Mouse (Mus musculus) hindbrain, embryonic 12.5 days (tissue): Measurements from ENCODE around the gene Acly. TPM values are rescaled to one million over a fixed set of nuclear protein-coding genes. Genes with fewer than 3 reads are reported as not detected.
A peak's percentile ranks its signal among the peaks of the same experiment; 100 is the strongest.

Source experiments
- ATAC-seq: fragments of 200-750 bp; cut with Nextera tagmentation; 2 replicates; pipeline ENCODE4 v1.8.0; 2017; ENCODE audit warnings: moderate TSS enrichment; ENCODE audit not compliant: low FRiP score
- H3K27ac ChIP-seq: fragments of 300-500 bp; sonication (generic); 2 replicates; pipeline ENCODE4 v1.5.1; 2016; ENCODE audit warnings: mild to moderate bottlenecking
- H3K27me3 ChIP-seq: fragments of 300-500 bp; sonication (generic); 2 replicates; pipeline ENCODE4 v1.6.1; 2016; ENCODE audit warnings: mild to moderate bottlenecking
- H3K36me3 ChIP-seq: fragments of 300-500 bp; sonication (generic); 2 replicates; pipeline ENCODE4 v1.6.1; 2016; ENCODE audit warnings: mild to moderate bottlenecking
- H3K4me1 ChIP-seq: fragments of 300-500 bp; sonication (generic); 2 replicates; pipeline ENCODE4 v1.6.1; 2016
- H3K4me2 ChIP-seq: fragments of 300-500 bp; sonication (generic); replicated peaks from 2 replicates; pipeline ENCODE4 v1.6.1; 2016; ENCODE audit warnings: mild to moderate bottlenecking
- H3K4me3 ChIP-seq: fragments of 300-500 bp; sonication (generic); 2 replicates; pipeline ENCODE4 v1.5.1; 2016; ENCODE audit warnings: mild to moderate bottlenecking
- H3K9ac ChIP-seq: fragments of 300-500 bp; sonication (generic); 2 replicates; pipeline ENCODE4 v1.6.1; 2016; ENCODE audit warnings: mild to moderate bottlenecking, moderate library complexity
- H3K9me3 ChIP-seq: fragments of 300-500 bp; sonication (generic); replicated peaks from 2 replicates; pipeline ENCODE4 v1.6.1; 2016; ENCODE audit warnings: mild to moderate bottlenecking
- WGBS: fragments of 180-500 bp; shearing (Covaris S2); methylation state at CpG from one replicate; pipeline ENCODE4 v1.1.7; 2016; 5-methylcytosine and 5-hydroxymethylcytosine counted together
- polyA plus RNA-seq: library from polyadenylated mRNA; unstranded; fragments of >200 nt; fragmentation: Nextera tagmentation; extraction: Ambion mirVana; gene quantifications from 2 replicates; pipeline ENCODE4 v1.2.1, GENCODE M21; 2016

Acly gene
- polyA plus RNA-seq, 1 experiment from 2014 or later, result 348 TPM

DNA sequence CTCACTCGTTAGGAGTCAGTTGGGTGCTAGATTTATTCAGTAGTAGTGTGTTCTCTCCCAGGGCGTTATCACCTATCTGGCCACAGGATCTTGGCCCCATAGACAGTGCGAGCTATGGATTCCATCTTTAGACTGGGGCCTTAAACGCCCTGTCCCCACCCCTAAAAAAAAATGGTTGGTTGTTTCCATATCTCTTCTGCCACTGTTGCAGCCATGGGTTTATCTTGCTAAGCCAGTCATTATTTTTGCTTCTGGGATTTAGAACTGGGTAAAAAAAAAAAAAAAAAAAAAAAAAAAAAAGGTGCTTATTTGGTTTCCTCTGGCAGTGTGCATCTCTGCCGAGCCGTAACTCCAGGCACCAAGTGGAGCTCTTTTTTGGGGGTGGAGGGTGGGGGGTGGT lies 36.9 kb upstream of the Acly start:
- no peak overlapping the region for H3K4me2 ChIP-seq
- H3K9me3 ChIP-seq, result no peaks in the 10 kb centered on the region
- ATAC-seq, result no peak
- no peak overlapping the region for H3K9ac ChIP-seq
- H3K36me3 ChIP-seq, result no peaks in the 10 kb centered on the region
- H3K27ac ChIP-seq, result no peak overlapping the region
- no peaks in the 10 kb centered on the region for H3K27me3 ChIP-seq
- no peaks in the 10 kb centered on the region for H3K4me1 ChIP-seq
- 84% methylated on average over 6 of the region's 6 CpGs for WGBS
- H3K4me3 ChIP-seq, result no peak overlapping the region

DNA sequence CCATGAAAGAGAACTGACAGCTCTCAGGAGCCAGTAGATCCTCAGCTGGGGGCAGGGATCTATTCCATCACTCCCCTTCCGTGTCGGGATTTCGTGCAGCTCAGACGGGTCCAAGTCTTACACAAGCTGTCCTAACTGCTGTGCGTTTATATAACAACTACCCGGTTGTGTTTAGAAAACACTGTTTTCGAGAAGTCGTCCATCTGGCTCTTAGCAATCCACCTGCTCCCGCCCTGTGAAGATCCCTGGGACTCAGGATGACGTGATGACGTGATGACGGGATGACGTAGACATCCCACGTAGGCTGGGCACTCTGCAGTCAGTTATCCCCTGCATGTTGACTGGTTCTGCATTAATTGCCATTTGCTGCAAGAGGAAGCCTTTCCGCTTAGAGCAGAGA lies 36.5 kb upstream of the Acly start:
- ATAC-seq, result no peak
- 78% methylated on average over 15 of the region's 15 CpGs for WGBS
- H3K4me1 ChIP-seq, result no peaks in the 10 kb centered on the region

DNA sequence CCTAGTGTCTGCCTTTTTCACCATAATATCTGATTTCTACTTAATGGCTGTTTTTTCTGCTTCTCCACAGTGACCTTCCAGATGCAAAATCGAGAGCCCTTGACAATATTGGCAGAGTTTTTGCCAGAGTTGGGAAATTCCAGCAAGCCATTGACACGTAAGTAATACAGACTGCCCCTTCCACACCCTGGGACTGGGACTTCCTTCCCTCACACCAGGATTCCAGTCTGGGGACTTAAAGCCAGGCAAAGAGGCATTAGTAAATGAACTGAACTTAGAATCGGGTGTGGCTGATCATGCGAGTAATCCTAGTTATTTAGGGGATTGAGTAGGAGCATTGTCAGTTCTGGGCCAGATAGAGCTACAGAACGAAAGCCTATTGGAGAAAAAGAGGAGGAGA lies 33.9 kb upstream of the Acly start:
- 57% methylated on average over 5 of the region's 5 CpGs for WGBS
- H3K4me1 ChIP-seq, result no peaks in the 10 kb centered on the region
- no peaks in the 10 kb centered on the region for H3K9me3 ChIP-seq
- no peak overlapping the region for H3K27ac ChIP-seq
- H3K4me2 ChIP-seq, result no peak overlapping the region
- H3K9ac ChIP-seq, result no peak overlapping the region
- no peaks in the 10 kb centered on the region for H3K36me3 ChIP-seq
- H3K4me3 ChIP-seq, result no peak overlapping the region
- no peak for ATAC-seq
- H3K27me3 ChIP-seq, result no peaks in the 10 kb centered on the region

More for the DNA sequence above, 36.5 kb upstream of the Acly start:
- Histone ChIP-seq H3K36me3 (no peaks in the 10 kb centered on the region), H3K27ac (no peak overlapping the region), H3K4me2 (no peak overlapping the region), H3K9ac (no peak overlapping the region), H3K9me3 (no peaks in the 10 kb centered on the region), H3K27me3 (no peaks in the 10 kb centered on the region), H3K4me3 (no peak overlapping the region)

DNA sequence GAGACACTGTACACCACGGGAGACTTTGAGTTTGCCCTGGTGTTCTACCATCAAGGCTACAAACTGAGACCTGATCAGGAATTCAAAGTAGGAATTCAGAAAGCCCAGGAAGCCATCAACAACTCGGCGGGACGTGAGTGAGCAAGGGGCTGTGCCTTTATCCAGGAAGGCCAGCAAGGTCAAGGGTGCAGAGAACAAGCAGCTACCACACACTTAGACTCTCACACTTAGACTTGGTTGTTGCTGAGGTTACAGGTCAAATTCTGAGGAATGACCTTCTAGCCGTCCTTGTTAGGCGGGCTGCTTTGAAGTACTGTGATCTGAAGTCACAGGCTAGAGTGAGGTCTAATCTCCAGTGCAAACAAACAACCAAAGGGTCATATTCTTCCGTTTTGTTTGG lies 31.7 kb upstream of the Acly start:
- Histone ChIP-seq H3K9ac (no peak overlapping the region), H3K4me1 (0 out of 2 replicates have a peak, but pooled peaks cover 3% of the 10 kb centered on the region), H3K4me3 (no peak overlapping the region), H3K4me2 (no peak overlapping the region), H3K36me3 (no peaks in the 10 kb centered on the region), H3K9me3 (no peaks in the 10 kb centered on the region), H3K27me3 (no peaks in the 10 kb centered on the region), H3K27ac (no peak overlapping the region)
- 47% methylated on average over 7 of the region's 7 CpGs for WGBS
- no peak for ATAC-seq

DNA sequence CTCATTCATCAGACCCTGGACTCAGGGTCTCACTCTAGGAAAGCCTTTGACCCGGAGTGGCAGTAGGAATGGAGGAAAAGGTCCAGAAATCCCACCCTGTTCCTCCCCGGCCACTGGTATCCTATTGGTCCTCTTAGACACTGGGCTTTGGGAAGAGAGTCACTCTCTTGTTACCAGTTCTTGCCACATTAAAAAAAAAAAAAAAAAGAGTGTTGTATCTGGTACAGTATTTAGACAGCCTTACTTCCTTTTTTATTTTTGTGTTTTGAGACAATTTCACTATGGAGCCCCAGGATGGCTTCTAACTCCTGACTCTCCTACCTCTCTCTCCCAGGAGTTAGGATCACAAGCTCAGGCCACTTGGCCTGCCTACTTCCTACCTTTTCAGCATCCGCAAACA lies 29.8 kb upstream of the Acly start:
- Histone ChIP-seq H3K27me3 (no peaks in the 10 kb centered on the region), H3K36me3 (no peaks in the 10 kb centered on the region), H3K9ac (no peak overlapping the region), H3K27ac (no peak overlapping the region), H3K9me3 (no peaks in the 10 kb centered on the region), H3K4me2 (no peak overlapping the region), H3K4me3 (no peak overlapping the region), H3K4me1 (0 out of 2 replicates have a peak, but pooled peaks cover 3% of the 10 kb centered on the region)
- 73% methylated on average over 3 of the region's 3 CpGs for WGBS
- ATAC-seq, result no peak

DNA sequence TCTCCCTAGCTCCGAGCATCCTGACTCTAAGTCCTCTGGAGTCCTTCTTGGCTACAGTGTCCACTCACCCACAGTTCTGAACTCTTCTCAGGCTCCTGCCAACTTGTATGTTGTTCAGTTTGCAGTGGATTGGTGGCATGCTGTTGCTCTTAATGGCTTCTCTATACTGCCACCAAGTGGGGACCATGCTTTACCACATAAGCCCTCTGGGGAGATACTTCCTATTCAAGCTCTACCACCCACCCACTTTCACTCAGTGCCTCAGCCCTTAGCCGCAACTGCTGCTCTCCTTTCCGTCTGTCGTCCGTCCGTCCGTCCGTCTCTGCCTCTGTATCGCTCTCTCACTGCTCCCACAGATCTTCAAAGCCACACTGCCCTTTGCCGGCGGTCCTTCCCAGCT lies 27.8 kb upstream of the Acly start:
- no peak overlapping the region for H3K4me3 ChIP-seq
- ATAC-seq, result no peak
- 0 out of 2 replicates have a peak, but pooled peaks cover 3% of the 10 kb centered on the region for H3K4me1 ChIP-seq
- H3K27ac ChIP-seq, result no peak overlapping the region
- no peaks in the 10 kb centered on the region for H3K36me3 ChIP-seq
- 22% methylated on average over 11 of the region's 11 CpGs for WGBS
- H3K4me2 ChIP-seq, result peak overlapping the region; percentile 37
- H3K9ac ChIP-seq, result peak overlapping the region; percentile 39; the same call in 1 of the 2 replicates
- H3K27me3 ChIP-seq, result no peaks in the 10 kb centered on the region
- no peaks in the 10 kb centered on the region for H3K9me3 ChIP-seq

DNA sequence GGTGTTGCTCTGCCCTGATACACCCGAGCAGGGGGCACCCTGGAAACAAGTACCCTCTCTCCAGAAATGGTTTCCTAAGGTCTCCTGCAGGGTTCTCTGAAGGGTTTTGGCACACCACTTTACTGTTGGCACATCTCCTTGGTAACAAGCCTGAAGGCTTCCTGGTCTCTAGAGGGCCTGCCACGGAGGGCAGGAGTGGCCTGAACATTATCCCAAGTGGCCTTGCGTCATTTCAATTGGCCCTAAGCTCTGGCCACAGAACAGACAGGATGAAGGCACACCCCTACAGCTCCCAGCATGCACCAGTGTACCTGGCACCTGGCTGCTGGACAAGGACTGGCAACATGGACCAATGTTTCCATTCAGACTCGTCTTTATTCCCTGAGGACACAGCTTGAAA lies 25.0 kb upstream of the Acly start:
- no peak for ATAC-seq
- Histone ChIP-seq H3K27ac (no peak overlapping the region), H3K9ac (no peak overlapping the region), H3K4me1 (0 out of 2 replicates have a peak, but pooled peaks cover 3% of the 10 kb centered on the region), H3K4me3 (no peak overlapping the region), H3K9me3 (no peaks in the 10 kb centered on the region), H3K27me3 (no peaks in the 10 kb centered on the region), H3K4me2 (no peak overlapping the region), H3K36me3 (no peaks in the 10 kb centered on the region)
- 86% methylated on average over 4 of the region's 4 CpGs for WGBS

DNA sequence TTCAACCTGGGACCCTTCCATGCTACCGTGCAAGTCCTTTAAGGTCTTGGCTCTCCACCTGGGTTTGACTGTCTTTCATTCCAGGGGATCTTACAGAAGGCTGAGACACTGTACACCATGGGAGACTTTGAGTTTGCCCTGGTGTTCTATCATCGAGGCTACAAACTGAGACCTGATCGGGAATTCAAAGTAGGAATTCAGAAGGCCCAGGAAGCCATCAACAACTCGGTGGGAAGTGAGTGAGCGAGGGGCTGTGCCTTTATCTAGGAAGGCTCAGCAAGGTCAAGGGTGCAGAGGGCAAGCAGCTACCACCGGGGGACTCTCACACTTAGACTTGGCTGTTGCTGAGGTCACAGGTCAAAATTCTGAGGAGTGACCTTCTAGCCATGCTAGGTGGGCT lies 22.3 kb upstream of the Acly start:
- Histone ChIP-seq H3K9ac (no peak overlapping the region), H3K27me3 (no peaks in the 10 kb centered on the region), H3K4me2 (no peak overlapping the region), H3K27ac (no peak overlapping the region), H3K9me3 (no peaks in the 10 kb centered on the region), H3K4me1 (peaks cover 6% of the 10 kb centered on the region; the same call in 1 of the 2 replicates), H3K4me3 (no peak overlapping the region), H3K36me3 (no peaks in the 10 kb centered on the region)
- ATAC-seq, result no peak
- 69% methylated on average over 6 of the region's 6 CpGs for WGBS

DNA sequence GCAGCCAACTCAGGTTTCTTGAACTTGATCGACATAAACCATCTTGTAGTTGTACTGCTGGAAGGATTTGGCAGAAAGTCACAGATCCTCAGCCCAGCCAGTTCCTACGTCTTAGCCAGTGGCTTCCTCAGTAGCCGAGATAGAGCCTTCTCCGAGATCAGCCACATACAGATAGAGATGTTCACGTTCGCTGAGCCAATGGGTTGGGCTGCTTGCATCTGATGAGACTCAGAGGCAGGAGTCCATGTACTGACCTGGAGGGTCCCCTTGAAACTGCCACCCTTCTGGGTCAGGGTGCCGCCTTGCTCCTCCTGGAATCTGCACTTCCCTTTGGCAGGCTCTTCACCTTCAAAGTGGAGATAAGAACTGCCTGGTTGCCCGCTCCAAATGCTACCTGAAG lies 21.7 kb upstream of the Acly start:
- Histone ChIP-seq H3K9ac (no peak overlapping the region), H3K4me1 (peaks cover 6% of the 10 kb centered on the region; the same call in 1 of the 2 replicates), H3K4me3 (no peak overlapping the region), H3K27ac (no peak overlapping the region), H3K4me2 (no peak overlapping the region), H3K36me3 (no peaks in the 10 kb centered on the region), H3K9me3 (no peaks in the 10 kb centered on the region), H3K27me3 (no peaks in the 10 kb centered on the region)
- 82% methylated on average over 8 of the region's 8 CpGs for WGBS
- no peak for ATAC-seq

DNA sequence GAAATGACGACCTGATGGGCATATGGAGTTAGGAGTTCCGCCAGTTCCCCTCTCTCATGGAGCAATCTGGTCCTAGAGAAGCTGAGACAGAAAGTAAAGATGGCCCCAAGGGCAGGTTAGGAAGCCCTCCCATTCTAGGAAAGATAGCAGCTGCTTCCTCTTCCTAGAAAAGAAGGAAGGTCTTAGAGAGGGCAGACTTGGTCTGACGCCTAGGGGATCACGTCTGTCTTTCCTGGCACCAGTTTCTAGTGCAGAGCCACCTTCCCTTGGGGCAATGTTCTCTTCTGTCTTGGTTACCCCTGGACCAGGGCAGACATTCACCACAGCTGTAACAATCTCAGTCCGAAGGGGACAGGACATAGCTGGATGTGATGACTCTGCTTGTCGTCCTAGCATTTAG lies 20.3 kb upstream of the Acly start:
- no peak overlapping the region for H3K9ac ChIP-seq
- 84% methylated on average over 6 of the region's 6 CpGs for WGBS
- no peak overlapping the region for H3K27ac ChIP-seq

DNA sequence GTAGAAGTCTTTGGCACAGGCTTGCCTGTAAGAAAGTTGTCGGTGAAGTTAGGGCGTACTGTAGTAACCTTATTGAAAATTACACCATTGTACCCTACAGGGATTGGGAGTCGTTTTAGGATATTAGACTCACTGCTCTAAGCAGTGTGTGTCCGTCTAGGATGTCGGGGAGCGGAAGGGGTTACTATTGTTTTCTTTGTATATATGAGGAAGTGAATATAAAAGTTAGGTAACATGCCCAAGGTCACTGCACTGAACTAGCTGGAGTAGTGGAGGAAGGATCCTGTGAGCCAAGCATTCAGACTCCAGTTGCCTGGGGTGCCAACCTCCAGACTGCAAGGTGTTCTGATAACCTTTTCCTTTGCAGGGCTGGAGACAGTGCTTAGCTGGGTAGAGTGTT lies 19.2 kb upstream of the Acly start:
- WGBS, result 86% methylated on average over 6 of the region's 6 CpGs
- no peak for ATAC-seq
- peaks cover 6% of the 10 kb centered on the region; the same call in 1 of the 2 replicates for H3K4me1 ChIP-seq
- H3K4me2 ChIP-seq, result no peak overlapping the region
- H3K36me3 ChIP-seq, result no peaks in the 10 kb centered on the region
- no peak overlapping the region for H3K9ac ChIP-seq
- H3K27me3 ChIP-seq, result no peaks in the 10 kb centered on the region
- H3K4me3 ChIP-seq, result no peak overlapping the region
- H3K27ac ChIP-seq, result no peak overlapping the region
- H3K9me3 ChIP-seq, result no peaks in the 10 kb centered on the region

More for the DNA sequence above, 20.3 kb upstream of the Acly start:
- H3K4me2 ChIP-seq, result no peak overlapping the region
- no peaks in the 10 kb centered on the region for H3K9me3 ChIP-seq
- ATAC-seq, result no peak
- H3K4me1 ChIP-seq, result peaks cover 6% of the 10 kb centered on the region; the same call in 1 of the 2 replicates
- no peak overlapping the region for H3K4me3 ChIP-seq
- no peaks in the 10 kb centered on the region for H3K36me3 ChIP-seq
- no peaks in the 10 kb centered on the region for H3K27me3 ChIP-seq

DNA sequence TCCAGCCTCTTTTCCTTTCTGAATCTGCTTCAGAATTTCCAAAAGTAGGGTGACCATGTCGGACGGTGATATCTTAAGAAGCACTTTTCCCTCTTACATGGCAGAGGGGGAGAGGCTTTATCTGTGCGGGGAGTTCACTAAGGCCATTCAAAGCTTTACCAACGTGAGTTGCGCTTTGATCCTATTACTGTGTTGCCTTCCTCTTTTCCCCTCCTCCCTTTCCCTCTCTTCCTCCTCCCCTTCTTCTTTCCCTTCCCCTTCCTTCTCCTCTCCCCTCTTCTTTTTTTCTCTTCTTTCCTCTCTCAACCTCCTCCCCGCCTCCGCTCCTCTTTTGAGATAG lies 17.9 kb upstream of the Acly start:
- H3K27ac ChIP-seq, result 0 out of 2 replicates have a peak overlapping the region, but pooled peaks have one; percentile 37
- H3K36me3 ChIP-seq, result no peaks in the 10 kb centered on the region
- ATAC-seq, result 0 out of 2 replicates have a peak, but pooled peaks have one; percentile 43
- H3K9ac ChIP-seq, result peak overlapping the region; percentile 54
- 29% methylated on average over 7 of the region's 7 CpGs for WGBS
- H3K9me3 ChIP-seq, result no peaks in the 10 kb centered on the region
- peak overlapping the region; percentile 73 for H3K4me2 ChIP-seq
- H3K4me3 ChIP-seq, result peak overlapping the region; percentile 37
- H3K27me3 ChIP-seq, result no peaks in the 10 kb centered on the region
- peaks cover 6% of the 10 kb centered on the region; the same call in 1 of the 2 replicates for H3K4me1 ChIP-seq
